Mouse (Mus musculus): ENCODE measurements at regions not wholly inside any gene's neighbourhood (a gene's known extent, or its start where the extent isn't known, plus 50 kb on each side); places are given as distances from the start of the nearest gene placed in this dataset.
A peak's percentile ranks its signal among the peaks of the same experiment; 100 is the strongest.
"Not testable (repeated sequence)": the region's sequence is repeated elsewhere in the genome, so short reads cannot be mapped to it uniquely, and the experiment has no call there.

- Histone ChIP-seq H3K9me3 (no peaks in the 10 kb centered on the region), H3K4me1 (replicated peaks) (no peaks in the 10 kb centered on the region), H3K4me2 (replicated peaks) (no peak overlapping the region), H3K9ac (no peak overlapping the region), H3K27me3 (replicated peaks) (no peaks in the 10 kb centered on the region), H3K4me3 (replicated peaks) (no peak overlapping the region), H3K36me3 (no peaks in the 10 kb centered on the region), H3K27ac (no peak overlapping the region)
- 73% methylated on average over 4 of the region's 4 CpGs for WGBS
- no peak for ATAC-seq
These were observed 190.6 kb upstream of the Olfr1324 start for GRCm38 (mm10) chrX:50618936-50619335.

DNA sequence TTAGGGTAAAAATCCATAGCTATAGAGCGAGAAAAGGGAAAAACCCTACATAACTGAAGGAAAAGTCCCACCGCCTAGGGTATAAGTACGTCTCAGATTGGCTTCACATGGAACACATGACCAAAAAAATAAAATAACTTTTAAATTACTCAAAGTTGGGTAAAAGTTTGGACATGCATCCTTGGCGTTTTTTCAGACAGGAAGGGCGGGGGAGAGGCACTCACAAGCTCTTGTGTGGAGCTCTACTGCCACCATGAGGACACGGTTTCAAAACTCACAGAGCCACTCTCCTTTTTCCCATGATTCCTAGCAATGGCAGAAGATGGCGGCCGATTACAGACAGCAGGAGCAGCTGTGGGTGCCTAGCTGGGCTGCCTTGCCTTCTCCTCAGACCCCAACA is 188.6 kb upstream of the Olfr1324 start:
- ATAC-seq; H3K36me3 ChIP-seq; H3K9ac ChIP-seq; H3K9me3 ChIP-seq; H3K4me3 ChIP-seq (replicated peaks); H3K27ac ChIP-seq; H3K4me1 ChIP-seq (replicated peaks); H3K27me3 ChIP-seq (replicated peaks): not testable (repeated sequence)
- WGBS: 60% methylated on average over 8 of the region's 8 CpGs
- H3K4me2 ChIP-seq (replicated peaks): peak overlapping the region; percentile 34; the same call in 1 of the 2 replicates

GRCm38 (mm10) chrX:50614874-50615273 is 186.6 kb upstream of the Olfr1324 start:
- 48% methylated on average over 3 of the region's 3 CpGs for WGBS
- not testable (repeated sequence) for H3K36me3 ChIP-seq; H3K4me2 ChIP-seq (replicated peaks); H3K27ac ChIP-seq; H3K27me3 ChIP-seq (replicated peaks); H3K9ac ChIP-seq; H3K9me3 ChIP-seq; H3K4me1 ChIP-seq (replicated peaks)
- peak overlapping the region; percentile 12; the same call in 1 of the 2 replicates for H3K4me3 ChIP-seq (replicated peaks)
- ATAC-seq: peak; percentile 47; the same call in 1 of the 2 replicates

DNA sequence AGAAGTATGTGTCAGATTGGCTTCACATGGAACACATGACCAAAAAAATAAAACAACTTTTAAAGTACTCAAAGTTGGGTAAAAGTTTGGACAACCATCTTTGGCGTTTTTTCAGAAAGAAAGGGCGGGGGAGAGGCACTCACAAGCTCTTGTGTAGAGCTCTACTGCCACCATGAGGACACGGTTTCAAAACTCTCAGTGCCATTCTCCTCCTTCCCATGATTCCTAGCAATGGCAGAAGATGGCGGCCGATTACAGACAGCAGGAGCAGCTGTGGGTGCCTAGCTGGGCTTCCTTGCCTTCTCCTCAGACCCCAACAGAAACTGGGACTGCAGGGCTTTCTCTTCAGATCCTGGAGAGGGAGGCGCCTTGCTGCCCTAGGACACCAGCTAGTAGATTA is 186.1 kb upstream of the Olfr1324 start:
- not testable (repeated sequence) for ATAC-seq

DNA sequence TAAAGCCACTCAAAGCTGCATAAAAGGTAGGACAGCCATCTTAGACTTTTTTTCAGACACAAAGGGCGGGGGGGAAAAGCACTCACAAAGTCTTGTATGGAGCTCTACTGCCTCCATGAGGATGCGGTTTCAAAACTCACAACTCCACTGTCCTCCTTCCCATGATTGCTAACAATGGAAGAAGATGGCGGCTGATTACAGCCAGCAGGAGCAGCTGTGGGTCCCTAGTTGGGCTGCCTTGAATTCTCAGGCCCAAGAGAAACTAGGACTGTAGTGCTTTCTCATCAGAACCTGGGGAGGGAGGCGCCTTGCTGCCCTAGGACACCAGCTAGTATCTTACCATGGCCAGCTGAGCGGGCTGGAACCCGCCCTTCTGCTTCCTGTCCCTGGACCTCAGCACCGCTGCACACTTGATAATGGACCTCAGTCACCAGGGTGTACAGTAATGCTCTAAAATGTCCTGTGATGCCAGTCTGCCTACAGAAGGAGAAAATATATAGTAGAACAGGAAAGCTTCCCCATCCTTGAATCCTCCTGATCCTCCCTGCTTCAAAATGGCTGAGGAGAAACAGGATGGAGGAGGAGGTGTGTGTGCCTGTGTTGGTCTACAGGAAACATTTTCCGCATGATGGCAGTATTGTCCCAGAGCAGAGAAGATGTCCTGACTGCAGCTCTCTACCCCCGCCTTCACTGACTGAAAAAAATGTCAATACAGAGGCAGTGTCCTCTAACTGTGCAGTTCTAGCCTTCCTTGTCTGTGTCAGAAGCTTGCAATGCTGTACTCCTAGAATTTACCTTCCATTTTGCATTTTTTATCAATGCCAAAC is 183.7 kb upstream of the Olfr1324 start:
- Histone ChIP-seq H3K27ac (peak overlapping the region; percentile 36; the same call in 1 of the 2 replicates), H3K9ac (no peak overlapping the region), H3K27me3 (replicated peaks) (no peaks in the 10 kb centered on the region), H3K4me2 (replicated peaks) (peak overlapping the region; percentile 33; the same call in 1 of the 2 replicates), H3K36me3 (no peaks in the 10 kb centered on the region), H3K4me3 (replicated peaks) (peak overlapping the region; percentile 21; the same call in 1 of the 2 replicates), H3K9me3 (no peaks in the 10 kb centered on the region), H3K4me1 (replicated peaks) (no peaks in the 10 kb centered on the region)
- ATAC-seq: peak; percentile 59
- 59% methylated on average over 9 of the region's 9 CpGs for WGBS

More for the DNA sequence above, 186.1 kb upstream of the Olfr1324 start:
- H3K9me3 ChIP-seq; H3K4me2 ChIP-seq (replicated peaks); H3K27me3 ChIP-seq (replicated peaks); H3K4me1 ChIP-seq (replicated peaks); H3K36me3 ChIP-seq; H3K9ac ChIP-seq; H3K27ac ChIP-seq: not testable (repeated sequence)
- H3K4me3 ChIP-seq (replicated peaks): 0 out of 2 replicates have a peak overlapping the region, but pooled peaks have one; percentile 12
- 54% methylated on average over 6 of the region's 6 CpGs for WGBS

- not testable (repeated sequence) for H3K9me3 ChIP-seq; H3K27me3 ChIP-seq (replicated peaks); H3K4me2 ChIP-seq (replicated peaks); H3K9ac ChIP-seq; ATAC-seq; H3K27ac ChIP-seq; H3K36me3 ChIP-seq; H3K4me1 ChIP-seq (replicated peaks); H3K4me3 ChIP-seq (replicated peaks)
- 80% methylated on average over 6 of the region's 6 CpGs for WGBS
These were observed 179.8 kb upstream of the Olfr1324 start for GRCm38 (mm10) chrX:50608141-50608540.

GRCm38 (mm10) chrX:50607636-50608035 is 179.3 kb upstream of the Olfr1324 start:
- H3K4me2 ChIP-seq (replicated peaks): no peak overlapping the region
- no peak for ATAC-seq
- H3K9me3 ChIP-seq: no peaks in the 10 kb centered on the region
- no peak overlapping the region for H3K27ac ChIP-seq
- WGBS: 71% methylated on average over 7 of the region's 7 CpGs
- no peaks in the 10 kb centered on the region for H3K4me1 ChIP-seq (replicated peaks)
- no peaks in the 10 kb centered on the region for H3K36me3 ChIP-seq
- no peaks in the 10 kb centered on the region for H3K27me3 ChIP-seq (replicated peaks)
- no peak overlapping the region for H3K4me3 ChIP-seq (replicated peaks)
- no peak overlapping the region for H3K9ac ChIP-seq

- H3K4me3 ChIP-seq (replicated peaks); H3K27me3 ChIP-seq (replicated peaks); H3K27ac ChIP-seq; H3K9me3 ChIP-seq; H3K36me3 ChIP-seq; H3K4me1 ChIP-seq (replicated peaks); H3K9ac ChIP-seq: not testable (repeated sequence)
- WGBS: 47% methylated on average over 2 of the region's 2 CpGs
- peak overlapping the region; percentile 28; the same call in 1 of the 2 replicates for H3K4me2 ChIP-seq (replicated peaks)
- ATAC-seq: peak; percentile 64
These were observed 177.2 kb upstream of the Olfr1324 start for GRCm38 (mm10) chrX:50605517-50605916.

GRCm38 (mm10) chrX:50604995-50605394 is 176.7 kb upstream of the Olfr1324 start:
- not testable (repeated sequence) for H3K9me3 ChIP-seq; H3K4me3 ChIP-seq (replicated peaks); ATAC-seq; H3K4me1 ChIP-seq (replicated peaks); H3K27me3 ChIP-seq (replicated peaks); H3K9ac ChIP-seq; H3K36me3 ChIP-seq; H3K27ac ChIP-seq
- 64% methylated on average over 4 of the region's 4 CpGs for WGBS
- peak overlapping the region; percentile 28; the same call in 1 of the 2 replicates for H3K4me2 ChIP-seq (replicated peaks)

DNA sequence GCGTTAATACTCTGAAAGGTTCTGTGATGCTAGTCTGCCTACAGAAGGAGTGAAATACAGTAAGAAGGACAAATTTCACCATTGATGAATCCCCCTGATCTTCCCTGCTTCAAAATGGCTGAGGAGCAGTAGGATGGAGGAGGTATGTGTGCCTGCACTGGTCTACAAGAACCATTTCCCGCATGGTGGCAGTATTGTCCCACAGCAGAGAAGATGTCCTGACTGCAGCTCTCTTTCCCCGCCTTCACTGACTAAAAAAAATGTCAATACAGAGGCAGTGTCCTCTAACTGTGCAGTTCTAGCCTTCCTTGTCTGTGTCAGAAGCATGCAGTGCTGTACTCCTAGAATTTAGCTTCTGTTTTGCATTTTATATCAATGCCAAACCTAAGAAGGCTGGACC is 174.6 kb upstream of the Olfr1324 start:
- 53% methylated on average over 3 of the region's 3 CpGs for WGBS
- peak overlapping the region; percentile 45; the same call in 1 of the 2 replicates for H3K4me2 ChIP-seq (replicated peaks)
- not testable (repeated sequence) for H3K9ac ChIP-seq

DNA sequence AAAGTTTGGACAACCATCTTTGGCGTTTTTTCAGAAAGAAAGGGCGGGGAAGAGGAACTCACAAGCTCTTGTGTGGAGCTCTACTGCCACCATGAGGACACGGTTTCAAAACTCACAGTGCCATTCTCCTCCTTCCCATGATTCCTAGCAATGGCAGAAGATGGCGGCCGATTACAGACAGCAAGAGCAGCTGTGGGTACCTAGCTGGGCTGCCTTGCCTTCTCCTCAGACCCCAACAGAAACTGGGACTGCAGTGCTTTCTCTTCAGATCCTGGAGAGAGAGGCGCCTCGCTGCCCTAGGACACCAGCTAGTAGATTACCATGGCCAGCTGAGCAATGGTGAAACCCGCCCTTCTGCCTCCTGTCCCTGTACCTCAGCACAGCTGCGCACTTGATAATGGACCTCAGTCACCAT is 174.2 kb upstream of the Olfr1324 start:
- H3K36me3 ChIP-seq; H3K27ac ChIP-seq; H3K4me1 ChIP-seq (replicated peaks); H3K27me3 ChIP-seq (replicated peaks); H3K9ac ChIP-seq; H3K9me3 ChIP-seq: not testable (repeated sequence)
- peak overlapping the region; percentile 22; the same call in 1 of the 2 replicates for H3K4me3 ChIP-seq (replicated peaks)
- 58% methylated on average over 9 of the region's 9 CpGs for WGBS
- 0 out of 2 replicates have a peak, but pooled peaks have one; percentile 25 for ATAC-seq
- H3K4me2 ChIP-seq (replicated peaks): peak overlapping the region; percentile 45; the same call in 1 of the 2 replicates

More for the DNA sequence above, 174.6 kb upstream of the Olfr1324 start:
- not testable (repeated sequence) for H3K36me3 ChIP-seq; H3K27me3 ChIP-seq (replicated peaks); H3K4me1 ChIP-seq (replicated peaks); H3K27ac ChIP-seq; H3K9me3 ChIP-seq
- peak; percentile 56; the same call in 1 of the 2 replicates for ATAC-seq
- peak overlapping the region; percentile 22; the same call in 1 of the 2 replicates for H3K4me3 ChIP-seq (replicated peaks)

DNA sequence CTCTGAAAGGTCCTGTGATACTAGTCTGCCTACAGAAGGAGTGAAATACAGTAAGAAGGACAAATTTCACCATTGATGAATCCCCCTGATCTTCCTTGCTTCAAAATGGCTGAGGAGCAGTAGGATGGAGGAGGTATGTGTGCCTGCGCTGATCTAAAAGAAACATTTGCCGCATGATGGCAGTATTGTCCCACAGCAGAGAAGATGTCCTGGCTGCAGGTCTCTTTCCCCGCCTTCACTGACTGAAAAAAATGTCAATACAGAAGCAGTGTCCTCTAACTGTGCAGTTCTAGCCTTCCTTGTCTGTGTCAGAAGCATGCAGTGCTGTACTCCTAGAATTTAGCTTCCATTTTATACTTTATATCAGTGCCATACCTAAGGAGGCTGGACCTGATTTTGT is 172.0 kb upstream of the Olfr1324 start:
- Histone ChIP-seq H3K4me3 (replicated peaks) (peak overlapping the region; percentile 24), H3K4me2 (replicated peaks) (peak overlapping the region; percentile 33)
- H3K27ac ChIP-seq; H3K36me3 ChIP-seq; H3K27me3 ChIP-seq (replicated peaks); ATAC-seq; H3K4me1 ChIP-seq (replicated peaks); H3K9me3 ChIP-seq; H3K9ac ChIP-seq: not testable (repeated sequence)
- WGBS: 49% methylated on average over 3 of the region's 3 CpGs

DNA sequence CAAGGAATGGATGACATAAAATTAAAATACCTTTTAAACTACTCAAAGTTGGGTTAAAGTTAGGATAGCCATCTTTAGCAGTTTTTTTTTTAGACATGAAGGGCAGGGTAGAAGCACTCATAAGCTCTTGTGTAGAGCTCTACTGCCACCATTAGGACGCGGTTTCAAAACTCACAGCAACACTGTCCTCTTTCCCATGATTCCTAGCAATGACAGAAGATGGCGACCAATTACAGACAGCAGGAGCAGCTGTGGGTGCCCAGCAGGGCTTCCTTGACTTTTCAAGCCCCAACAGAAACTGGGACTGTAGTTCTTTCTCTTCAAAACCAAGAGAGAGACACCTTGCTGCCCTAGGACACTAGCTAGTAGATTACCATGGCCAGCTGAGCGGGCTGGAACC is 171.5 kb upstream of the Olfr1324 start:
- H3K27me3 ChIP-seq (replicated peaks): no peaks in the 10 kb centered on the region
- peak overlapping the region; percentile 33 for H3K4me2 ChIP-seq (replicated peaks)
- H3K9ac ChIP-seq: no peak overlapping the region
- H3K4me3 ChIP-seq (replicated peaks): peak overlapping the region; percentile 24
- no peak overlapping the region for H3K27ac ChIP-seq
- no peaks in the 10 kb centered on the region for H3K4me1 ChIP-seq (replicated peaks)
- no peak for ATAC-seq
- no peaks in the 10 kb centered on the region for H3K36me3 ChIP-seq
- no peaks in the 10 kb centered on the region for H3K9me3 ChIP-seq
- 59% methylated on average over 4 of the region's 4 CpGs for WGBS
